Mouse (Mus musculus): ENCODE results near the gene Galnt14. TPM values are rescaled to one million over a fixed set of nuclear protein-coding genes. Genes with fewer than 3 reads are reported as not detected.

Galnt14 gene
- total RNA-seq, 2 experiments from 2014 or later, result not detected

DNA sequence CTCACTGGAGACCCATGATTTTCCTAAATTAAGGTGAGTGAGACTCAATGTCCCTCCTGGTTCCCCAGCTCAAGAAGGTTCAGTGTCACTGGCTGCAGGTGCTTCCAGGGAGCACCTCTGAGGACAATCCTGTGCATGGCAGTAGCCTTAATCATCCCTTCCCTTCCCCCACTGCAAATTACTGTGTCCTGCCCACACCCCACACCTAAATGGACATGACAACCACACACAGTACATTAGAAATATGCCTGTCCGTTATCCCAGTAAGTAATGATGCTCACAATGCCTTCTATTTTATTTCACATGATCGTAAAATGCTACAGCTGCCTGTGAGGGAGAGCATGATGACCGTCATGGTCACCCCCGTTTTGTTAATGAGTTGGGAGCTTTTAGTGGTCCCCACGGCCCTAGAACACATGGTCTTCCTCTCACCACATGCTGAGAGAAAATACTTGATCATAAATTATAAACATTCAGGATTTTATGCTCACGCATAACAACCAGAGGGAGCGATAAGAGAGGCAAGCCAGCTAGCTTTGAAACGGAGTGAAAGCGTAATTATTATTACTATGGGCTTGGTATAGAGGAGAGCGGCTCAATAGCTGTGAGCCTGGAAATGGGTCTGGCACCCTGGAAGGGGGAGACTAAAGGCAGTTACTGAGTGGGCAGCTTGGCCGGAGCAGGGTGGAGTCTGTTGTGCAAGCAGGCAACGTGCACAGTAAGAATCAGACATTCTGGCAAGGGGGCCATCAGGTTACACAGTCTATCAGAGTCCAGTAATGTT is 161.3 kb downstream of the Galnt14 start:
- Histone ChIP-seq H3K27ac (no peak overlapping the region), H3K4me3 (no peak overlapping the region)
- no peak for TF ChIP-seq CTCF (IDR thresholded peaks at IDR 0.05)
- DNase-seq, result no peak
- intact Hi-C loops (cut with DNase I), result no loop called here

DNA sequence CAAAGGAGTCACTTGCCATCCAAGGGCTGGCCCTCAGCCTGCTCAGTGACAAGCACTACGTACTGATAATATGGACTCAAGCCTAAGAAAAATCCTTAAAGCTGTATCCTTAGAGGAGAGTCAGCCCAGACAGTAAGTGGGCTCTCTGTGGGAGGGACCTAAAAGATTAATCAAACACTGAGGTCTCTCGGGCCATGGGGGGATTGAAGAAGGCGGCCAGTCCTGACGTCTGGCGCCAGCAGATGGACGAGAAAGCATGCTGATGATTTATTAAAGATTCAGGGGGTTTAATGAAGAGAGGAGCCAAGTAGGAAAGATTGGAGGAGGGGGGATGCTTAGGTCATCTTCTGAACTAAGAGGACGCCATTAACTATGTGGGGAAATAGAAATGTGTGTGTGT is 162.1 kb downstream of the Galnt14 start:
- no peak for DNase-seq
- H3K27ac ChIP-seq, result no peak overlapping the region
- H3K4me3 ChIP-seq, result no peak overlapping the region
- no peak for TF ChIP-seq CTCF (IDR thresholded peaks at IDR 0.05)
- intact Hi-C loops (cut with DNase I), result no loop called here

- intact Hi-C loops (cut with DNase I), result no loop called here
- Histone ChIP-seq H3K27ac (no peak overlapping the region), H3K4me3 (no peak overlapping the region)
- TF ChIP-seq CTCF (IDR thresholded peaks at IDR 0.05), result no peak
- DNase-seq, result no peak
Measured at GRCm38 (mm10) chr17:73547483-73547882, 162.8 kb downstream of the Galnt14 start.

DNA sequence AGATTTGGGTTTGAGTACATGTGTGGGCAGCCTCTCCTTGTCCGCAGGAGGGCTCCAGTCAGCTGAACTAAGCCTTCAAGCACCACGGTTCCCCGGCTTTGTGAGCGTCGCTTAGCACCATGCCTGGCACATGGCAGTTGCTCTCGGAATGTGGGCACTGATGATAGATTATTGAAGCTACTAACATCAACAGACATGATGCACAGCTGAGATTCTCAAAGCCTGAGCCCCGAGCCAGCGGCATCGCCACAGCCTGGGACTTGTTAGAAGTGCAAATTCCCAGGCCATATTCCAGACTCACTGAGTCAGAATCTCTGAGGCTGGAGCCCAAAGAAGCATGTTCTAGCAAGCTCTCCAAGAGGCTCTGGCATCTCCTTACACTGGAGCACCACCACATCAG is 168.3 kb downstream of the Galnt14 start:
- Histone ChIP-seq H3K27ac (no peak overlapping the region), H3K4me3 (no peak overlapping the region)
- no peak for TF ChIP-seq CTCF (IDR thresholded peaks at IDR 0.05)
- DNase-seq, result no peak
- intact Hi-C loops (cut with DNase I), result no loop called here

DNA sequence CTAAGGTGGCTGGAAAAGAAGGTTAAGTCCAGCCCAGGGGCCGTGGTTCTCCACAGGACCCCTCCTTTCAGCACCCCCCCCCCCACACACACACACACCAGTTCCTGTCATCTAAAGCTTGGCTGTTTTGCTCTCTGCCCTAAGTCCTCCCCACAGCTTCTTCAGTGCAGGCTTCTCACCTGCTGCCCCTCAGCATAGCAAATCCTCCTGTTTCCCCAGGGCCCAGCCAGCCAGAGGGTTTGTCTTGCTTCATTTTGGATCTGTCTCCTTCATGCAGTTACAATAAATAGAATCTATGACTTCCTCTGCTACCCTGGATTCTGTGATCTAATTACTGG is 169.1 kb downstream of the Galnt14 start:
- Histone ChIP-seq H3K27ac (no peak overlapping the region), H3K4me3 (no peak overlapping the region)
- DNase-seq, result no peak
- TF ChIP-seq CTCF (IDR thresholded peaks at IDR 0.05), result no peak
- intact Hi-C loops (cut with DNase I), result no loop called here

GRCm38 (mm10) chr17:73540409-73541232 is 169.6 kb downstream of the Galnt14 start:
- no peak for TF ChIP-seq CTCF (IDR thresholded peaks at IDR 0.05)
- H3K27ac ChIP-seq, result no peak overlapping the region
- intact Hi-C loops (cut with DNase I), result no loop called here
- no peak overlapping the region for H3K4me3 ChIP-seq
- DNase-seq, result no peak

DNA sequence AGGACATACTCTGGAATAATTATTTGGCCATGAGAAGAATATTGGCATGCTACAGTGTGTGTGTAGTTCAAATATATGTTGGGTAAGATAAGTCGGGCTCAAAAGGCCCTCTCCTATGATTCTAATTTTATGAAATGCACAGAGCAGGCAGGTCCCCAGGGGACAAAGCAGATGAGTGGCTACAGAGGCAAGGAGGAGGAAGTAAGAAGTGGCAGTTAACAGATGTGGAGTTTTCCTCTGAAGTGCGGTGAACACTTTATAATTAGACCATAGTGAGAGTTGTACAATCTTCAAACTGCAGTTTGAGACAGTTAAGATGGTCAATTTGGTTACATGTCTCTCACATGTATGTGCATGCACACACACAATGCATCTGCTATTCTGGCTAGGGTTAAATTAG is 178.4 kb downstream of the Galnt14 start:
- intact Hi-C loops (cut with DNase I), result no loop called here
- DNase-seq, result no peak
- Histone ChIP-seq H3K27ac (no peak overlapping the region), H3K4me3 (no peak overlapping the region)
- no peak for TF ChIP-seq CTCF (IDR thresholded peaks at IDR 0.05)

GRCm38 (mm10) chr17:73522169-73522568 is 188.1 kb downstream of the Galnt14 start:
- H3K4me3 ChIP-seq, result no peak overlapping the region
- H3K27ac ChIP-seq, result no peak overlapping the region
- DNase-seq, result no peak
- no peak for TF ChIP-seq CTCF (IDR thresholded peaks at IDR 0.05)
- intact Hi-C loops (cut with DNase I), result no loop called here

GRCm38 (mm10) chr17:73519350-73519749 is 190.9 kb downstream of the Galnt14 start:
- TF ChIP-seq CTCF (IDR thresholded peaks at IDR 0.05), result no peak
- DNase-seq, result no peak

GRCm38 (mm10) chr17:73518359-73518758 is 191.9 kb downstream of the Galnt14 start:
- TF ChIP-seq CTCF (IDR thresholded peaks at IDR 0.05), result no peak
- DNase-seq, result no peak
- H3K27ac ChIP-seq, result no peak overlapping the region
- H3K4me3 ChIP-seq, result no peak overlapping the region
- intact Hi-C loops (cut with DNase I), result no loop called here

More at GRCm38 (mm10) chr17:73519350-73519749, 190.9 kb downstream of the Galnt14 start:
- intact Hi-C loops (cut with DNase I), result no loop called here
- no peak overlapping the region for H3K27ac ChIP-seq
- H3K4me3 ChIP-seq, result no peak overlapping the region

GRCm38 (mm10) chr17:73515506-73515905 is 194.7 kb downstream of the Galnt14 start:
- no peak overlapping the region for H3K27ac ChIP-seq
- DNase-seq, result no peak
- H3K4me3 ChIP-seq, result no peak overlapping the region
- TF ChIP-seq CTCF (IDR thresholded peaks at IDR 0.05), result no peak
- intact Hi-C loops (cut with DNase I), result no loop called here

DNA sequence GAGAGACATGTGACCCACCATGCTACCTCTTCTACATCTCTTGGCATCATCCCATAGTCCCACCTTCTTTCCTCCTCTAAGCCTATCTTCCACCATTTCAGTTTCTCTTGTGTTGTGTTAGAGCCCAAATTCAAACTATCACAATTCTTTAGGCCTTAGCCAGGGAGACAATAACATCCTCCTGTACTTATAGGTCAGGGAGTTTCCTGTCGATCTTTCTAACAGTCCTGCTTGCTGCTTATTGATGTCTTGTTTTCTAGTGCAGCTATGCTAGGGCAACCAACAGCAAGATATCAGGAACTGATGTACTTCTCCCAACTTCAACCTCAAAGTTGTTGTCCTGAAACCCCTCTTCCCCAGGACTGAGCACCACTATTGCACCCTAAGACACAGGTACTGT is 195.4 kb downstream of the Galnt14 start:
- no peak for TF ChIP-seq CTCF (IDR thresholded peaks at IDR 0.05)
- intact Hi-C loops (cut with DNase I), result no loop called here
- Histone ChIP-seq H3K4me3 (no peak overlapping the region), H3K27ac (no peak overlapping the region)
- DNase-seq, result no peak

- TF ChIP-seq CTCF (IDR thresholded peaks at IDR 0.05), result no peak
Measured at GRCm38 (mm10) chr17:73514258-73514657, 196.0 kb downstream of the Galnt14 start.

More at GRCm38 (mm10) chr17:73514258-73514657, 196.0 kb downstream of the Galnt14 start:
- H3K27ac ChIP-seq, result no peak overlapping the region
- intact Hi-C loops (cut with DNase I), result no loop called here
- no peak overlapping the region for H3K4me3 ChIP-seq
- no peak for DNase-seq
